Mouse (Mus musculus): ENCODE results near the gene Tiam1.

DNA sequence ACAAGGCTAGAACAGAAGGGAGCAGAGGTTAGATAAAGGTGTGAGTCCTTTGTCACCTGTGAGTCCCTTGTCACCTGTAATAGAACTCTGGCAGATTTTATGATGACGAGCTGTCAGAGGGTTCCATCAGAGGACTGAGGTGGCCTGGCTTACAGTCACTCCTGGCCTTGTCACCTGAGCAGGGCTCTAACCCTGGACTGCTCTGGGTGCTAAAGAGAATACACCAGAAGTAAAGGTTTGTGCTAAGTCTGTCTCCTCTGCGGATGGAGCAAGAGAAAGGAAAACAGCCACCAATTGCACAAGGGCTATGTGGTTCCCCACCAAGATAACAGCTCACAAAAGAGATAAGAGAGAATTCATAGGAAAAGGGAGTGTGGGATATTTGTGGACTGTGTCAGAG, 404.0 kb downstream of the Tiam1 start:
- TF ChIP-seq CTCF (IDR thresholded peaks at IDR 0.05; ENCODE audit: borderline replicate concordance, control insufficient read depth, extremely low read depth, insufficient read depth, low read length, poor library complexity) (no peak), POLR2A (IDR thresholded peaks at IDR 0.05; ENCODE audit: control insufficient read depth, extremely low read depth, insufficient read depth, low read length, poor library complexity) (no peak)
